Mouse (Mus musculus) G1E (cell line): ENCODE results near the gene Mfn2.

Experiments
- CTCF ChIP-seq: IDR thresholded peaks from 2 replicates; pipeline ENCODE4 v1.5.1; 2012; ENCODE audit warnings: low read depth, low read length, inconsistent platforms, mixed read lengths
- GATA1 ChIP-seq: IDR thresholded peaks from 2 replicates; pipeline ENCODE4 v1.6.1; 2012; ENCODE audit warnings: borderline replicate concordance, low read length, inconsistent platforms, mixed read lengths
- POLR2AphosphoS5 ChIP-seq: IDR thresholded peaks from 2 replicates; pipeline ENCODE4 v1.6.1; 2012; ENCODE audit warnings: low read depth, low read length, inconsistent platforms; ENCODE audit not compliant: insufficient replicate concordance
- TAL1 ChIP-seq: conservative IDR thresholded peaks from 2 replicates; pipeline ENCODE4 v1.6.1; 2012; ENCODE audit warnings: low read depth, low read length, inconsistent platforms, mixed read lengths

- TF ChIP-seq CTCF (no peak), GATA1 (no peak), TAL1 (no peak), POLR2AphosphoS5 (no peak)
Measured at GRCm38 (mm10) chr4:147905090-147905659, 671 bp upstream of the Mfn2 start.
